Mouse (Mus musculus) limb, embryonic 11.5 days (tissue): ENCODE results near the gene Ppp1r13b. TPM values are rescaled to one million over a fixed set of nuclear protein-coding genes. Genes with fewer than 3 reads are reported as not detected.

Experiments used
- ATAC-seq: fragments of 200-750 bp; cut with Nextera tagmentation; 2 replicates; pipeline ENCODE4 v1.8.0; 2017; ENCODE audit warnings: low read depth; ENCODE audit not compliant: insufficient number of reproducible peaks, low FRiP score, low TSS enrichment
- DNase-seq: peaks from one replicate; pipeline ENCODE4 v3.0.0-alpha.2; 2015; ENCODE audit warnings: low spot score
- H3K27ac ChIP-seq: fragments of 300-500 bp; sonication (generic); replicated peaks from 2 replicates; pipeline ENCODE4 v1.5.1; 2014; ENCODE audit warnings: low read depth, mild to moderate bottlenecking, low read length
- H3K27me3 ChIP-seq: fragments of 300-500 bp; sonication (generic); 2 replicates; pipeline ENCODE4 v1.6.1; 2014; ENCODE audit warnings: mild to moderate bottlenecking, low read length, mixed read lengths; ENCODE audit not compliant: control insufficient read depth, insufficient read depth
- H3K36me3 ChIP-seq: fragments of 300-500 bp; sonication (generic); 2 replicates; pipeline ENCODE4 v1.6.1; 2014; ENCODE audit warnings: mild to moderate bottlenecking, low read length, moderate library complexity, mixed read lengths; ENCODE audit not compliant: control insufficient read depth, insufficient read depth
- H3K4me1 ChIP-seq: fragments of 300-500 bp; sonication (generic); 2 replicates; pipeline ENCODE4 v1.6.1; 2014; ENCODE audit warnings: low read length, mixed read lengths; ENCODE audit not compliant: control insufficient read depth, insufficient read depth
- H3K4me2 ChIP-seq: fragments of 300-500 bp; sonication (generic); 2 replicates; pipeline ENCODE4 v1.6.1; 2014; ENCODE audit warnings: low read depth, mild to moderate bottlenecking, moderate library complexity; ENCODE audit not compliant: severe bottlenecking
- H3K4me3 ChIP-seq: fragments of 300-500 bp; sonication (generic); 2 replicates; pipeline ENCODE4 v1.5.1; 2014; ENCODE audit warnings: low read depth, low read length
- H3K9ac ChIP-seq: fragments of 300-500 bp; sonication (generic); 2 replicates; pipeline ENCODE4 v1.6.1; 2014; ENCODE audit warnings: mild to moderate bottlenecking, low read length
- H3K9me3 ChIP-seq: fragments of 300-500 bp; sonication (generic); 2 replicates; pipeline ENCODE4 v1.6.1; 2016; ENCODE audit warnings: low read length; ENCODE audit not compliant: control insufficient read depth
- WGBS: fragments of 180-500 bp; shearing (Covaris S2); extraction: QIAGEN DNeasy Blood & Tissue Kit; methylation state at CpG from one replicate; pipeline ENCODE4 v1.1.7; 2014; 5-methylcytosine and 5-hydroxymethylcytosine counted together
- polyA plus RNA-seq: library from polyadenylated mRNA; unstranded; fragments of >200 nt; fragmentation: Nextera tagmentation; extraction: Ambion mirVana; gene quantifications from 2 replicates; pipeline ENCODE4 v1.2.1, GENCODE M21; 2014

Ppp1r13b gene
- polyA plus RNA-seq, 1 experiment from 2014 or later = 6.5 TPM

GRCm38 (mm10) chr12:111887005-111887404, 20.9 kb downstream of the Ppp1r13b start:
- 97% methylated on average over 1 of the region's 1 CpGs for WGBS
- no peak overlapping the region for H3K9ac ChIP-seq
- H3K4me3 ChIP-seq = no peak overlapping the region
- DNase-seq = no peak
- H3K9me3 ChIP-seq = no peaks in the 10 kb centered on the region
- no peaks in the 10 kb centered on the region for H3K27me3 ChIP-seq
- H3K27ac ChIP-seq = no peak overlapping the region
- H3K36me3 ChIP-seq = no peaks in the 10 kb centered on the region
- no peak for ATAC-seq
- no peaks in the 10 kb centered on the region for H3K4me1 ChIP-seq
- no peak overlapping the region for H3K4me2 ChIP-seq

- DNase-seq (no peak), ATAC-seq (no peak)
- no peak overlapping the region for H3K4me3 ChIP-seq
Observed at GRCm38 (mm10) chr12:111882852-111883251, 25.1 kb downstream of the Ppp1r13b start.

DNA sequence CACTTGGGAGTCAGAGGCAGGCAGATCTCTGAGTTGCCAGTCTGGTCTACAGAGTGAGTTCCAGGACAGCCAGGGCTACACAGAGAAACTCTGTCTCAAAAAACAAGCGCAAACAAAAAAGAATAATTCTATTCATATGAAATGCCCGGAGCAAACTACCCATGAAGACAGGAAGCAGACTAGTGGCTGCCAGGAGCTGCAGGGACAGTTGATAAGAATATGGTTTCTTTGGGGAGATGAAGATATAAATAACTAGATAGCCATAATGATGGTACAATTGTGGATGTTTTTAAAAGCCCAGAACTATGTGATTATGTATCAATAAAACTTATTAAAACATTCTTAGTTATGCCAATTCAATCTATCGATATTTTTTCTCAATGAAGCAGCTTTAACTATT, 25.9 kb downstream of the Ppp1r13b start:
- Histone ChIP-seq H3K4me2 (no peak overlapping the region), H3K4me3 (no peak overlapping the region), H3K27ac (no peak overlapping the region), H3K4me1 (no peaks in the 10 kb centered on the region), H3K27me3 (no peaks in the 10 kb centered on the region), H3K9me3 (no peaks in the 10 kb centered on the region), H3K36me3 (no peaks in the 10 kb centered on the region), H3K9ac (no peak overlapping the region)
- no peak for ATAC-seq
- WGBS = 91% methylated on average over 3 of the region's 3 CpGs
- no peak for DNase-seq

More at GRCm38 (mm10) chr12:111882852-111883251, 25.1 kb downstream of the Ppp1r13b start:
- H3K27me3 ChIP-seq = no peaks in the 10 kb centered on the region
- H3K9ac ChIP-seq = no peak overlapping the region
- H3K36me3 ChIP-seq = no peaks in the 10 kb centered on the region
- H3K9me3 ChIP-seq = no peaks in the 10 kb centered on the region
- no peak overlapping the region for H3K4me2 ChIP-seq
- H3K4me1 ChIP-seq = no peaks in the 10 kb centered on the region
- WGBS = 50% methylated on average over 4 of the region's 4 CpGs
- H3K27ac ChIP-seq = no peak overlapping the region

- H3K4me3 ChIP-seq = no peak overlapping the region
- H3K27me3 ChIP-seq = no peaks in the 10 kb centered on the region
- no peaks in the 10 kb centered on the region for H3K4me1 ChIP-seq
- 16% methylated on average over 3 of the region's 3 CpGs for WGBS
- ATAC-seq (peak; percentile 77; the same call in 1 of the 2 replicates), DNase-seq (peak; percentile 87)
- no peaks in the 10 kb centered on the region for H3K36me3 ChIP-seq
- no peak overlapping the region for H3K9ac ChIP-seq
- no peaks in the 10 kb centered on the region for H3K9me3 ChIP-seq
- no peak overlapping the region for H3K27ac ChIP-seq
- H3K4me2 ChIP-seq = no peak overlapping the region
Observed at GRCm38 (mm10) chr12:111878213-111878612, 29.7 kb downstream of the Ppp1r13b start.

- WGBS = 93% methylated on average over 3 of the region's 3 CpGs
- no peak overlapping the region for H3K9ac ChIP-seq
- DNase-seq (no peak), ATAC-seq (no peak)
- no peaks in the 10 kb centered on the region for H3K27me3 ChIP-seq
- H3K4me3 ChIP-seq = no peak overlapping the region
- H3K36me3 ChIP-seq = no peaks in the 10 kb centered on the region
- H3K4me2 ChIP-seq = no peak overlapping the region
- no peak overlapping the region for H3K27ac ChIP-seq
- no peaks in the 10 kb centered on the region for H3K9me3 ChIP-seq
- no peaks in the 10 kb centered on the region for H3K4me1 ChIP-seq
Observed at GRCm38 (mm10) chr12:111875499-111875898, 32.4 kb downstream of the Ppp1r13b start.

DNA sequence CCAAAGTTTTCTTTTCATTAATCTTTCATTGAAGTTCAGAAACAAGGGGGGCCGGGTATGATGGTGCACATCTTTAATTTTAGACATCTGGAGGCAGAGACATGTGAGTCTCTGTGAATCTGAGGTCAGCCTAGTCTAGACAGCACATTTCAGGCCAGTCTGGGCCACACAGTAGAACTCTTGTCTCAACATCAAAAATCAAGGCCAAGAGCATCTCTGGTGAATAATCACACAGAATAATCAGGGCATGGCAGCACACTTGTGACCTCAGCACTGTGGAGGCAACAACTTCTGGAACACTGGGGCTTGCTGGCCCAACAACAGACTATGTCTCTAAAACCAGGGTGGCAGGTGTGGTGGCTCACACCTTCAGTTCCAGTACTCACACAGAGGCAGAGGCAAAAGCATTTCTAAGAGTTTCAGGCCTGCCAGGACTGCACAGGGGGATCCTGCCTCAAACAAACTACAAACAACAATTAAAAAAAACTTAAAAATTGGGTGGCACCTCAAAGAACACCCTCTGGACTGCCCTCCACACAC, 33.2 kb downstream of the Ppp1r13b start:
- 72% methylated on average over 1 of the region's 1 CpGs for WGBS
- Histone ChIP-seq H3K36me3 (no peaks in the 10 kb centered on the region), H3K27ac (no peak overlapping the region), H3K4me3 (no peak overlapping the region), H3K4me1 (no peaks in the 10 kb centered on the region), H3K4me2 (no peak overlapping the region), H3K27me3 (no peaks in the 10 kb centered on the region), H3K9me3 (no peaks in the 10 kb centered on the region), H3K9ac (no peak overlapping the region)
- ATAC-seq (no peak), DNase-seq (no peak)

DNA sequence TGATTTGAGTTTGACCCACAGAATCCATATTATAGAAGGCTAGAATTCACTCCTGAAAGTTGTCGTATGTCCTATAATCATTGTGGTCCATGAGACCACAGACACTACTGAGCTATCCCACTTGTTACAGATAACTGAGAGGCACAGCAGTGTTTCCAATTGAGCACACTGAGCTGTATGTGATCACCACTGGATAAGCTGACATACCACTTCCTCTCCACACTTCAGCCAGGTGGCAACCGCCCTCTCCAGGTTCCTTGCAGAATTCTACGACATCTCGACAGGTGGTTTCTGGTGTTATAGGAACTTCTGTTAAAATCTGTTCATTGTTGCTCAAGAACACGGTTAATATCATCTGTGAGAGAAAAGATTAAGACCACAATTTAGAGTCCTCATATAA, 35.8 kb downstream of the Ppp1r13b start:
- Histone ChIP-seq H3K27ac (no peak overlapping the region), H3K9ac (no peak overlapping the region), H3K4me2 (no peak overlapping the region), H3K27me3 (no peaks in the 10 kb centered on the region), H3K4me1 (no peaks in the 10 kb centered on the region), H3K36me3 (no peaks in the 10 kb centered on the region), H3K9me3 (no peaks in the 10 kb centered on the region), H3K4me3 (no peak overlapping the region)
- whole genome bisulfite sequencing = 86% methylated on average over 5 of the region's 5 CpGs
- ATAC-seq (no peak), DNase-seq (no peak)

DNA sequence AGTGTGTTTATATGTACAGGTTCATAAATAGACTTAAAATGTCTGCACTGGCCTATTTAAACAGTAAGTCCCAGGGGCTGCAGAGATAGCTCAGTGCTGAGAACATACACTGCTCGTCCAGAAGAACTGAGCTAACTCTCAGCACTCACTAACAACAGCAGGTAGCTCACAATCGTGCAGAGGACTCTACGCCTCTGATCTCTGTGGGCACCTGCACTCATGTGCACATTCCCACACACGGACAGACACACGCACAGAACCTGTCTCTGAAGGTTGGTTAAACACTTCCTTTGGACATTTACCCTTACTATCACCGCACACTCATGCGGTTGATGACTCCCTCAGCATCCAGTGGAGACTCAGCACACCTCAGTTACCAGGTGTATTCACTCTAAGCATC, 37.1 kb downstream of the Ppp1r13b start:
- WGBS = 91% methylated on average over 7 of the region's 7 CpGs
- Histone ChIP-seq H3K4me2 (no peak overlapping the region), H3K9me3 (no peaks in the 10 kb centered on the region), H3K36me3 (no peaks in the 10 kb centered on the region), H3K27me3 (no peaks in the 10 kb centered on the region), H3K9ac (no peak overlapping the region), H3K4me3 (no peak overlapping the region), H3K4me1 (no peaks in the 10 kb centered on the region), H3K27ac (no peak overlapping the region)
- DNase-seq (no peak), ATAC-seq (no peak)

- Histone ChIP-seq H3K36me3 (no peaks in the 10 kb centered on the region), H3K4me3 (no peak overlapping the region), H3K9ac (no peak overlapping the region), H3K4me1 (no peaks in the 10 kb centered on the region), H3K27me3 (no peaks in the 10 kb centered on the region), H3K9me3 (no peaks in the 10 kb centered on the region), H3K27ac (no peak overlapping the region), H3K4me2 (no peak overlapping the region)
- 93% methylated on average over 1 of the region's 1 CpGs for WGBS
- ATAC-seq (no peak), DNase-seq (no peak)
Observed at GRCm38 (mm10) chr12:111869806-111870205, 38.1 kb downstream of the Ppp1r13b start.
